Mouse (Mus musculus) G1E (cell line): ENCODE results near the gene Hhipl2. TPM values are rescaled to one million over a fixed set of nuclear protein-coding genes. Genes with fewer than 3 reads are reported as not detected.
"Not testable (repeated sequence)": the region's sequence is repeated elsewhere in the genome, so short reads cannot be mapped to it uniquely, and the experiment has no call there.

ENCODE experiments used
- ATAC-seq: 2 replicates; pipeline ENCODE4 v1.8.0; 2016; ENCODE audit warnings: mild to moderate bottlenecking; ENCODE audit not compliant: insufficient number of reproducible peaks, poor library complexity, low FRiP score, severe bottlenecking; ENCODE audit errors: extremely low read depth
- DNase-seq: peaks from one replicate; pipeline ENCODE4 v3.0.0; 2012; ENCODE audit warnings: low spot score
- H3K27me3 ChIP-seq: 2 replicates; pipeline ENCODE4 v1.6.1; 2012; ENCODE audit warnings: mild to moderate bottlenecking, low read length, inconsistent platforms; ENCODE audit not compliant: insufficient read depth
- H3K36me3 ChIP-seq: replicated peaks from 2 replicates; pipeline ENCODE3; 2012; ENCODE audit warnings: mild to moderate bottlenecking, inconsistent platforms
- H3K4me1 ChIP-seq: 2 replicates; pipeline ENCODE4 v1.6.1; 2012; ENCODE audit warnings: low read depth, low read length, inconsistent platforms, mixed read lengths; ENCODE audit not compliant: insufficient read depth
- H3K4me3 ChIP-seq: 2 replicates; pipeline ENCODE4 v1.5.1; 2012; ENCODE audit warnings: low read depth, mild to moderate bottlenecking, inconsistent platforms, low read length, moderate library complexity, mixed read lengths
- H3K9me3 ChIP-seq: replicated peaks from 2 replicates; pipeline ENCODE4 v1.6.1; 2012; ENCODE audit warnings: inconsistent platforms
- CTCF ChIP-seq: IDR thresholded peaks from 2 replicates; pipeline ENCODE4 v1.5.1; 2012; ENCODE audit warnings: low read depth, low read length, inconsistent platforms, mixed read lengths
- GATA1 ChIP-seq: IDR thresholded peaks from 2 replicates; pipeline ENCODE4 v1.6.1; 2012; ENCODE audit warnings: borderline replicate concordance, low read length, inconsistent platforms, mixed read lengths
- GATA2 ChIP-seq: IDR thresholded peaks from 2 replicates; pipeline ENCODE4 v1.6.1; 2012; ENCODE audit warnings: low read depth, low read length, inconsistent platforms, borderline replicate concordance
- POLR2AphosphoS5 ChIP-seq: IDR thresholded peaks from 2 replicates; pipeline ENCODE4 v1.6.1; 2012; ENCODE audit warnings: low read depth, low read length, inconsistent platforms; ENCODE audit not compliant: insufficient replicate concordance
- TAL1 ChIP-seq: conservative IDR thresholded peaks from 2 replicates; pipeline ENCODE4 v1.6.1; 2012; ENCODE audit warnings: low read depth, low read length, inconsistent platforms, mixed read lengths
- polyA plus RNA-seq: library from polyadenylated mRNA; stranded (reverse); fragments of >175 nt; gene quantifications from 2 replicates; pipeline ENCODE4 v1.2.3, GENCODE M21; 2012
- total RNA-seq, 2 experiments: library from RNA; stranded (forward) in 1 of 2; stranded (reverse) in 1 of 2; fragments of 200-1000 nt in 1 of 2; fragments of >200 nt in 1 of 2; fragmentation: Nextera tagmentation in 1 of 2; gene quantifications; 2 replicates each; pipeline ENCODE4 v1.2.3; 2014 to 2017

Hhipl2 gene
- total RNA-seq (2014; fragmentation: Nextera tagmentation) (not detected in 2 replicates), total RNA-seq (2017) (0.05 and 0.06 TPM in 2 replicates), polyA plus RNA-seq (0.02 TPM in 1 of 2 replicates, not detected in the other)

- H3K27me3 ChIP-seq: peaks cover 3% of the 10 kb centered on the region; the same call in 1 of the 2 replicates
- H3K4me1 ChIP-seq: no peaks in the 10 kb centered on the region
- H3K36me3 ChIP-seq: no peaks in the 10 kb centered on the region
- H3K4me3 ChIP-seq: no peak within 1 kb of the TSS
- H3K9me3 ChIP-seq: peaks cover 1% of the 10 kb centered on the region; the same call in 1 of the 2 replicates
- no peak for DNase-seq
- no peak for ATAC-seq
- TF ChIP-seq POLR2AphosphoS5 (no peak), CTCF (no peak), GATA2 (no peak), TAL1 (no peak), GATA1 (no peak)
These were observed at the start of gene Hhipl2 for GRCm38 (mm10) chr1:183417873-183418272. Gene Hhipl2 (plus strand): TSS chr1:183418215.

DNA sequence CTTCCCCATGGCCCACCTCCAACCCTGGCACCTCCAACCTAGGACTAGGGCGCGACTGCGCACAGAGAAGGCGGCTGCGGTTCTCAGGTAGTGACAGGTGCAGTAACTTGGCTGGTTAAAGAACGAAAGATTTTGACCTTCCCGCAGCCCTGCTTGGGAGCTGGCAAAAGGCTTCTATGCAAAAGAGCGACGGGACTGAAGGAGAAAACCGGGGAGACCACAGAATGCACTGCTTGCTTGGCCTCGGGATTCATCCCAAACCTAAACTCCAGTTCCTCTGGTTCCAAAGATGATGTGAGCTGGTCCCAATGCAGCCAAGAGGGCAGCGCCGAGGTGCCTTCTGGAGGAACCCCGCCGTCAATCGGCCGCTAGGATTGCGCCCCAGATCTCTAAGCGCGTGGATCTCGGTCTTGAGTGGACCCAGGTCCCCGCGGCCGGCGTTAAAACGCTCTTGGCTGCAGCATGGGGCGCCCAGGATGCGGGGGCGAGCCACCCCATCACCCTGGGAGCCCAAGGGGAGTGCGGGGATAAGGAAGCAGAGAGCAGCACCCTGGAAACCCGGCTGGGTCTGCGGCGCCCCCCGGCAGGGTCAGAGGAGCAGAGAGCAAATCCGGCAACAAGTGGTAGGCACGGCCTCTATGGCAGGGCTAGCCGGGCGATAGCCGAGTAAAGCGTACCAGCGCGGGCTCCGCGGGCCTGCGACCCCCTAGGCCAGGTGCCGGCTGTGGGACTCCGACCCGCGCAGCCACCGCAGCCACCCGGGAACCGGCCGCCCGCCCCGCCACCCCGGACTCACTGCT is 49.2 kb upstream of the Hhipl2 start:
- Histone ChIP-seq H3K4me1 (peaks cover 45% of the 10 kb centered on the region), H3K27me3 (peaks cover 20% of the 10 kb centered on the region), H3K36me3 (peaks cover 26% of the 10 kb centered on the region), H3K9me3 (no peaks in the 10 kb centered on the region), H3K4me3 (peak overlapping the region; percentile 94)
- peak; percentile 47 for DNase-seq
- TF ChIP-seq TAL1 (no peak), CTCF (no peak), GATA1 (no peak), GATA2 (no peak), POLR2AphosphoS5 (no peak)
- no peak for ATAC-seq

- peaks cover 19% of the 10 kb centered on the region for H3K36me3 ChIP-seq
- ATAC-seq: peak; percentile 99
- TF ChIP-seq GATA1 (no peak), POLR2AphosphoS5 (no peak), CTCF (no peak), GATA2 (no peak)
- peak within 1 kb of the TSS; percentile 94 for H3K4me3 ChIP-seq
- 0 out of 2 replicates have a peak, but pooled peaks cover under 1% of the 10 kb centered on the region for H3K9me3 ChIP-seq
- peaks cover 38% of the 10 kb centered on the region for H3K4me1 ChIP-seq
- peak; percentile 93 for DNase-seq
- peaks cover 20% of the 10 kb centered on the region for H3K27me3 ChIP-seq
These were observed 48.5 kb upstream of the Hhipl2 start, which contains the start of gene Mia3 for GRCm38 (mm10) chr1:183369427-183370014. Gene Mia3 (minus strand): TSS chr1:183369553.

- DNase-seq (no peak), ATAC-seq (no peak)
- Histone ChIP-seq H3K4me1 (peaks cover 21% of the 10 kb centered on the region), H3K27me3 (peaks cover 23% of the 10 kb centered on the region), H3K9me3 (peaks cover 6% of the 10 kb centered on the region), H3K4me3 (0 out of 2 replicates have a peak overlapping the region, but pooled peaks have one; percentile 20), H3K36me3 (no peaks in the 10 kb centered on the region)
- no peak for TF ChIP-seq GATA1
- TF ChIP-seq CTCF: no peak
- no peak for TF ChIP-seq POLR2AphosphoS5
- TF ChIP-seq TAL1: no peak
- TF ChIP-seq GATA2: no peak
These were observed 43.3 kb upstream of the Hhipl2 start for GRCm38 (mm10) chr1:183374728-183375127.

- Histone ChIP-seq H3K27me3 (peaks cover 21% of the 10 kb centered on the region), H3K9me3 (peaks cover 6% of the 10 kb centered on the region), H3K36me3 (no peaks in the 10 kb centered on the region), H3K4me1 (peaks cover 14% of the 10 kb centered on the region; the same call in 1 of the 2 replicates), H3K4me3 (no peak overlapping the region)
- no peak for DNase-seq
- ATAC-seq: no peak
- TF ChIP-seq GATA2 (no peak), POLR2AphosphoS5 (no peak), TAL1 (no peak), GATA1 (no peak), CTCF (no peak)
These were observed 41.0 kb upstream of the Hhipl2 start for GRCm38 (mm10) chr1:183377045-183377444.

- peaks cover 21% of the 10 kb centered on the region for H3K27me3 ChIP-seq
- DNase-seq (no peak), ATAC-seq (peak; percentile 87)
- no peaks in the 10 kb centered on the region for H3K36me3 ChIP-seq
- TF ChIP-seq GATA1 (no peak), TAL1 (no peak), POLR2AphosphoS5 (no peak), CTCF (no peak), GATA2 (no peak)
- peaks cover 14% of the 10 kb centered on the region; the same call in 1 of the 2 replicates for H3K4me1 ChIP-seq
- H3K4me3 ChIP-seq: no peak overlapping the region
- peaks cover 6% of the 10 kb centered on the region for H3K9me3 ChIP-seq
These were observed 39.6 kb upstream of the Hhipl2 start for GRCm38 (mm10) chr1:183378321-183378941.

- not testable (repeated sequence) for H3K4me3 ChIP-seq, DNase-seq, ATAC-seq, H3K36me3 ChIP-seq, H3K9me3 ChIP-seq
- peaks cover 14% of the 10 kb centered on the region; the same call in 1 of the 2 replicates for H3K4me1 ChIP-seq
- H3K27me3 ChIP-seq: peaks cover 22% of the 10 kb centered on the region
These were observed 38.6 kb upstream of the Hhipl2 start for GRCm38 (mm10) chr1:183379376-183379775.
